Mouse (Mus musculus) liver, embryonic 11.5 days (tissue): ENCODE data around the gene Zfp772. TPM values are rescaled to one million over a fixed set of nuclear protein-coding genes. Genes with fewer than 3 reads are reported as not detected.

Source experiments
- polyA plus RNA-seq: library from polyadenylated mRNA; unstranded; fragments of >200 nt; fragmentation: Nextera tagmentation; extraction: Ambion mirVana; gene quantifications from 2 replicates; pipeline ENCODE4 v1.2.1, GENCODE M21; 2014

Gene Zfp772
- polyA plus RNA-seq, 1 experiment from 2014 or later: 3.5 TPM

Other genes with a start within 250 kb of the Zfp772 start
- not detected in 2 replicates for gene Aurkc, start 214.7 kb downstream of the Zfp772 start, polyA plus RNA-seq
- 10.0 and 10.8 TPM in 2 replicates for gene Zfp954, start 88.5 kb downstream of the Zfp772 start, polyA plus RNA-seq
- 0.53 and 0.75 TPM in 2 replicates for gene Zfp773, start 73.2 kb downstream of the Zfp772 start, polyA plus RNA-seq
- 0.93 and 1.3 TPM in 2 replicates for gene Zfp418, start 38.7 kb downstream of the Zfp772 start, polyA plus RNA-seq
- 1.4 TPM in 1 of 2 replicates, not detected in the other for gene Vmn2r29, start 37.3 kb upstream of the Zfp772 start, polyA plus RNA-seq
- 2.3 and 2.8 TPM in 2 replicates for gene Gm45844, start 68.3 kb upstream of the Zfp772 start, polyA plus RNA-seq
- 24.5 and 25.6 TPM in 2 replicates for gene Clcn4, start 90.9 kb upstream of the Zfp772 start, polyA plus RNA-seq
- gene Vmn2r30, start 127.6 kb upstream of the Zfp772 start, polyA plus RNA-seq: not detected in 2 replicates
- gene Gm45783, start 164.6 kb upstream of the Zfp772 start, polyA plus RNA-seq: not detected in 2 replicates
- not detected in 2 replicates for gene Vmn2r31, start 189.7 kb upstream of the Zfp772 start, polyA plus RNA-seq